Mouse (Mus musculus) heart, embryonic 14.5 days (tissue): ENCODE results near the gene Tmem60. TPM values are rescaled to one million over a fixed set of nuclear protein-coding genes. Genes with fewer than 3 reads are reported as not detected.

ENCODE experiments used
- ATAC-seq: fragments of 200-750 bp; cut with Nextera tagmentation; 2 replicates; pipeline ENCODE4 v1.8.0; 2017; ENCODE audit warnings: low read depth, moderate TSS enrichment; ENCODE audit not compliant: insufficient number of reproducible peaks, insufficient read depth, low FRiP score
- H3K27ac ChIP-seq, 2 experiments: fragments of 200-500 bp in 1 of 2; fragments of 300-500 bp in 1 of 2; sonication (generic) in 1 of 2; replicated peaks in 1 of 2; 2 replicates each; pipeline ENCODE4 v1.5.1; 2012 to 2014; ENCODE audit warnings: low read depth in 2 of 2, low read length in 2 of 2, control low read depth in 1 of 2, mild to moderate bottlenecking in 1 of 2, mixed read lengths in 1 of 2; ENCODE audit not compliant: control insufficient read depth in 1 of 2, insufficient read depth in 1 of 2
- H3K27me3 ChIP-seq: fragments of 300-500 bp; sonication (generic); 2 replicates; pipeline ENCODE4 v1.6.1; 2014; ENCODE audit warnings: mild to moderate bottlenecking, low read length, control low read depth; ENCODE audit not compliant: control insufficient read depth, insufficient read depth
- H3K36me3 ChIP-seq: fragments of 300-500 bp; sonication (generic); 2 replicates; pipeline ENCODE4 v1.6.1; 2014; ENCODE audit warnings: mild to moderate bottlenecking, control low read depth, low read length, mixed read lengths; ENCODE audit not compliant: control insufficient read depth, insufficient read depth
- H3K4me1 ChIP-seq, 2 experiments: fragments of 200-500 bp in 1 of 2; fragments of 300-500 bp in 1 of 2; sonication (generic) in 1 of 2; 2 replicates each; pipeline ENCODE4 v1.6.1; 2012 to 2014; ENCODE audit warnings: low read length in 2 of 2, control low read depth in 1 of 2, mixed read lengths in 1 of 2; ENCODE audit not compliant: control insufficient read depth in 2 of 2, insufficient read depth in 2 of 2
- H3K4me2 ChIP-seq: fragments of 300-500 bp; sonication (generic); 2 replicates; pipeline ENCODE4 v1.6.1; 2014; ENCODE audit warnings: mild to moderate bottlenecking, low read length
- H3K4me3 ChIP-seq, 2 experiments: fragments of 200-500 bp in 1 of 2; fragments of 300-500 bp in 1 of 2; sonication (generic) in 1 of 2; 2 replicates each; pipeline ENCODE4 v1.5.1; 2012 to 2014; ENCODE audit warnings: low read length in 2 of 2, mild to moderate bottlenecking in 2 of 2, control low read depth in 1 of 2, low read depth in 1 of 2, moderate library complexity in 1 of 2; ENCODE audit not compliant: control insufficient read depth in 1 of 2, insufficient read depth in 1 of 2
- H3K9ac ChIP-seq: fragments of 300-500 bp; sonication (generic); 2 replicates; pipeline ENCODE4 v1.6.1; 2014; ENCODE audit warnings: mild to moderate bottlenecking, low read length
- H3K9me3 ChIP-seq: fragments of 300-500 bp; sonication (generic); 2 replicates; pipeline ENCODE4 v1.6.1; 2016; ENCODE audit warnings: low read length, control low read depth; ENCODE audit not compliant: control insufficient read depth
- WGBS: fragments of 180-500 bp; shearing (Covaris S2); extraction: QIAGEN DNeasy Blood & Tissue Kit; methylation state at CpG from one replicate; pipeline ENCODE4 v1.1.7; 2014; 5-methylcytosine and 5-hydroxymethylcytosine counted together
- polyA plus RNA-seq: library from polyadenylated mRNA; unstranded; fragments of >200 nt; fragmentation: Nextera tagmentation; extraction: Ambion mirVana; gene quantifications from 2 replicates; pipeline ENCODE4 v1.2.1, GENCODE M21; 2014

Tmem60 gene
- polyA plus RNA-seq, 1 experiment from 2014 or later = 53.3 TPM

GRCm38 (mm10) chr5:20880386-20880785 lies 1.6 kb upstream of the Tmem60 start:
- peaks cover 4 to 28% of the 10 kb centered on the region in 2 experiments for H3K4me1 ChIP-seq
- H3K27ac ChIP-seq = peak overlapping the region; percentile 81 to 96
- 26% methylated on average over 2 of the region's 2 CpGs for WGBS
- H3K27me3 ChIP-seq = no peaks in the 10 kb centered on the region
- H3K9ac ChIP-seq = peak overlapping the region; percentile 90
- no peaks in the 10 kb centered on the region for H3K9me3 ChIP-seq
- ATAC-seq = no peak
- H3K36me3 ChIP-seq = peaks cover 4% of the 10 kb centered on the region; the same call in 1 of the 2 replicates
- H3K4me3 ChIP-seq = peak overlapping the region; percentile 45 to 79; a peak in 3 of 4 replicates
- H3K4me2 ChIP-seq = peak overlapping the region; percentile 61

GRCm38 (mm10) chr5:20880797-20881775 lies 905 bp upstream of the Tmem60 start:
- peaks cover 4 to 28% of the 10 kb centered on the region in 2 experiments for H3K4me1 ChIP-seq
- peaks cover 11% of the 10 kb centered on the region for H3K36me3 ChIP-seq
- H3K27ac ChIP-seq = peak overlapping the region; percentile 88 to 96
- peak overlapping the region; percentile 76 to 79 for H3K4me3 ChIP-seq
- peak overlapping the region; percentile 90 for H3K9ac ChIP-seq
- H3K9me3 ChIP-seq = no peaks in the 10 kb centered on the region
- peak overlapping the region; percentile 61 for H3K4me2 ChIP-seq
- peak; percentile 52 for ATAC-seq
- 1% methylated on average over 51 of the region's 64 CpGs for WGBS
- H3K27me3 ChIP-seq = no peaks in the 10 kb centered on the region

GRCm38 (mm10) chr5:20884036-20884620 lies 2.1 kb downstream of the Tmem60 start:
- Histone ChIP-seq H3K9ac (peak overlapping the region; percentile 31; the same call in 1 of the 2 replicates), H3K4me2 (peak overlapping the region; percentile 88)

GRCm38 (mm10) chr5:20897446-20898167 lies 15.6 kb downstream of the Tmem60 start:
- Histone ChIP-seq H3K27ac (no peak overlapping the region), H3K36me3 (peaks cover 66% of the 10 kb centered on the region), H3K4me1 (no peaks in the 10 kb centered on the region), H3K27me3 (no peaks in the 10 kb centered on the region), H3K4me2 (no peak overlapping the region), H3K9me3 (no peaks in the 10 kb centered on the region), H3K9ac (no peak overlapping the region), H3K4me3 (no peak overlapping the region)
- ATAC-seq = no peak
- 92% methylated on average over 2 of the region's 2 CpGs for WGBS

More at GRCm38 (mm10) chr5:20884036-20884620, 2.1 kb downstream of the Tmem60 start:
- WGBS = 77% methylated on average over 4 of the region's 4 CpGs
- no peaks in the 10 kb centered on the region for H3K27me3 ChIP-seq
- H3K9me3 ChIP-seq = no peaks in the 10 kb centered on the region
- H3K4me3 ChIP-seq = no peak overlapping the region
- H3K36me3 ChIP-seq = peaks cover 30% of the 10 kb centered on the region
- H3K27ac ChIP-seq = no peak overlapping the region
- H3K4me1 ChIP-seq = peaks cover 4 to 13% of the 10 kb centered on the region in 2 experiments
- ATAC-seq = no peak

- 75% methylated on average over 2 of the region's 2 CpGs for WGBS
- H3K4me3 ChIP-seq = no peak overlapping the region
- no peaks in the 10 kb centered on the region for H3K27me3 ChIP-seq
- no peaks in the 10 kb centered on the region; a peak in 1 of 4 replicates for H3K4me1 ChIP-seq
- no peak overlapping the region for H3K4me2 ChIP-seq
- no peak for ATAC-seq
- no peak overlapping the region for H3K27ac ChIP-seq
- H3K36me3 ChIP-seq = peaks cover 55% of the 10 kb centered on the region
- no peaks in the 10 kb centered on the region for H3K9me3 ChIP-seq
- H3K9ac ChIP-seq = no peak overlapping the region
These were observed 22.7 kb downstream of the Tmem60 start for GRCm38 (mm10) chr5:20904647-20905046.

- Histone ChIP-seq H3K9ac (no peak overlapping the region), H3K4me3 (no peak overlapping the region), H3K4me1 (no peaks in the 10 kb centered on the region; a peak in 1 of 4 replicates), H3K27me3 (no peaks in the 10 kb centered on the region), H3K9me3 (no peaks in the 10 kb centered on the region), H3K36me3 (peaks cover 51% of the 10 kb centered on the region), H3K27ac (no peak overlapping the region), H3K4me2 (no peak overlapping the region)
- ATAC-seq = no peak
- 79% methylated on average over 2 of the region's 2 CpGs for WGBS
These were observed 23.4 kb downstream of the Tmem60 start for GRCm38 (mm10) chr5:20905437-20905836.

- Histone ChIP-seq H3K27me3 (no peaks in the 10 kb centered on the region), H3K4me1 (no peaks in the 10 kb centered on the region; a peak in 1 of 4 replicates), H3K36me3 (peaks cover 44% of the 10 kb centered on the region), H3K4me3 (no peak overlapping the region), H3K9ac (no peak overlapping the region), H3K9me3 (no peaks in the 10 kb centered on the region), H3K27ac (no peak overlapping the region), H3K4me2 (no peak overlapping the region)
- WGBS = 93% methylated on average over 7 of the region's 7 CpGs
- no peak for ATAC-seq
These were observed 24.2 kb downstream of the Tmem60 start for GRCm38 (mm10) chr5:20906191-20906590.
